Mouse (Mus musculus) MEL (cell line): Measurements from ENCODE around the gene Asf1b. TPM values are rescaled to one million over a fixed set of nuclear protein-coding genes. Genes with fewer than 3 reads are reported as not detected.

Source experiments
- DNase-seq: peaks from one replicate; pipeline ENCODE4 v3.0.0; 2011; ENCODE audit warnings: low read depth, low spot score
- H3K27ac ChIP-seq: 2 replicates; pipeline ENCODE4 v1.5.1; 2012; ENCODE audit warnings: low read depth, mild to moderate bottlenecking, control low read depth, low read length, moderate library complexity; ENCODE audit not compliant: control insufficient read depth
- H3K27me3 ChIP-seq, 2 experiments: fragments of 150-350 bp in 1 of 2; sonication (generic) in 1 of 2; 2 replicates each; pipeline ENCODE4 v1.6.1; 2012; ENCODE audit warnings: low read length in 2 of 2, mild to moderate bottlenecking in 2 of 2, improper control_type of control experiment in 1 of 2, moderate library complexity in 1 of 2; ENCODE audit not compliant: insufficient read depth in 2 of 2, control insufficient read depth in 1 of 2
- H3K36me3 ChIP-seq, 2 experiments: 2 replicates each; pipeline ENCODE4 v1.6.1; 2012 to 2014; ENCODE audit warnings: low read length in 2 of 2, improper control_type of control experiment in 1 of 2, inconsistent platforms in 1 of 2, mild to moderate bottlenecking in 1 of 2; ENCODE audit not compliant: insufficient read depth in 2 of 2, control insufficient read depth in 1 of 2
- H3K4me1 ChIP-seq, 2 experiments: fragments of 150-350 bp in 1 of 2; sonication (generic) in 1 of 2; 2 replicates each; pipeline ENCODE4 v1.6.1; 2012; ENCODE audit warnings: low read length in 2 of 2, improper control_type of control experiment in 1 of 2, mild to moderate bottlenecking in 1 of 2; ENCODE audit not compliant: insufficient read depth in 2 of 2, control insufficient read depth in 1 of 2
- H3K4me3 ChIP-seq, 2 experiments: fragments of 150-350 bp in 1 of 2; sonication (generic) in 1 of 2; 2 replicates each; pipeline ENCODE4 v1.5.1; 2012; ENCODE audit warnings: low read depth in 2 of 2, low read length in 2 of 2, mild to moderate bottlenecking in 2 of 2, moderate library complexity in 2 of 2, control low read depth in 1 of 2, improper control_type of control experiment in 1 of 2; ENCODE audit not compliant: control insufficient read depth in 1 of 2, insufficient read depth in 1 of 2
- H3K79me2 ChIP-seq: 2 replicates; pipeline ENCODE4 v1.6.1; 2012; ENCODE audit warnings: mild to moderate bottlenecking, low read length, moderate library complexity; ENCODE audit not compliant: control insufficient read depth, poor library complexity, insufficient read depth
- H3K9ac ChIP-seq: 2 replicates; pipeline ENCODE4 v1.6.1; 2012; ENCODE audit warnings: low read depth, mild to moderate bottlenecking, control low read depth, low read length, moderate library complexity; ENCODE audit not compliant: control insufficient read depth, poor library complexity, severe bottlenecking
- H3K9me3 ChIP-seq: fragments of 150-350 bp; sonication (generic); replicated peaks from 2 replicates; pipeline ENCODE4 v1.6.1; 2012; ENCODE audit warnings: mild to moderate bottlenecking, low read length, improper control_type of control experiment, moderate library complexity; ENCODE audit not compliant: insufficient read depth
- BHLHE40 ChIP-seq: IDR thresholded peaks from 2 replicates; pipeline ENCODE4 v1.6.1; 2012; ENCODE audit warnings: low read depth, mild to moderate bottlenecking, inconsistent platforms, low read length, improper control_type of control experiment, borderline replicate concordance
- CTCF ChIP-seq, 3 experiments: IDR thresholded peaks in 2 of 3; conservative IDR thresholded peaks in 1 of 3; 2 replicates each; pipeline ENCODE4 v1.5.1; 2011 to 2012; ENCODE audit warnings: low read length in 3 of 3, low read depth in 2 of 3, mild to moderate bottlenecking in 2 of 3, improper control_type of control experiment in 1 of 3, inconsistent platforms in 1 of 3, mixed read lengths in 1 of 3, moderate library complexity in 1 of 3; ENCODE audit not compliant: control insufficient read depth in 1 of 3, insufficient read depth in 1 of 3, poor library complexity in 1 of 3, severe bottlenecking in 1 of 3
- E2F4 ChIP-seq: IDR thresholded peaks from 2 replicates; pipeline ENCODE4 v1.6.1; 2011; ENCODE audit warnings: low read depth, low read length, improper control_type of control experiment, borderline replicate concordance
- ELF1 ChIP-seq: IDR thresholded peaks from 2 replicates; pipeline ENCODE4 v1.6.1; 2014; ENCODE audit warnings: low read depth, mild to moderate bottlenecking, inconsistent platforms, low read length, improper control_type of control experiment, moderate library complexity
- ETS1 ChIP-seq: IDR thresholded peaks from 2 replicates; pipeline ENCODE4 v1.6.1; 2012; ENCODE audit warnings: low read depth, mild to moderate bottlenecking, inconsistent platforms, low read length, improper control_type of control experiment, moderate library complexity
- GABPA ChIP-seq: IDR thresholded peaks from 2 replicates; pipeline ENCODE4 v1.6.1; 2012; ENCODE audit warnings: low read depth, mild to moderate bottlenecking, inconsistent platforms, low read length, improper control_type of control experiment, moderate library complexity
- HCFC1 ChIP-seq: IDR thresholded peaks from 2 replicates; pipeline ENCODE4 v1.6.1; 2012; ENCODE audit warnings: low read depth, mild to moderate bottlenecking, inconsistent platforms, low read length, improper control_type of control experiment, moderate library complexity
- MAFK ChIP-seq: IDR thresholded peaks from 2 replicates; pipeline ENCODE4 v1.6.1; 2011; ENCODE audit warnings: low read depth, mild to moderate bottlenecking, low read length, improper control_type of control experiment, borderline replicate concordance
- MAZ ChIP-seq: IDR thresholded peaks from 2 replicates; pipeline ENCODE4 v1.6.1; 2012; ENCODE audit warnings: low read depth, mild to moderate bottlenecking, inconsistent platforms, low read length, improper control_type of control experiment
- MEF2A ChIP-seq: IDR thresholded peaks from 2 replicates; pipeline ENCODE4 v1.6.1; 2014; ENCODE audit warnings: low read depth, mild to moderate bottlenecking, inconsistent platforms, low read length, improper control_type of control experiment; ENCODE audit not compliant: poor library complexity, insufficient replicate concordance, severe bottlenecking; ENCODE audit errors: extremely low read depth
- MXI1 ChIP-seq: IDR thresholded peaks from 2 replicates; pipeline ENCODE4 v1.6.1; 2011; ENCODE audit warnings: mild to moderate bottlenecking, low read depth, low read length, improper control_type of control experiment
- MYC ChIP-seq: IDR thresholded peaks from 2 replicates; pipeline ENCODE4 v1.6.1; 2011; ENCODE audit warnings: low read depth, mild to moderate bottlenecking, low read length, improper control_type of control experiment, moderate library complexity
- NELFE ChIP-seq: IDR thresholded peaks from 2 replicates; pipeline ENCODE4 v1.6.1; 2011; ENCODE audit warnings: low read depth, low read length, improper control_type of control experiment
- POLR2A ChIP-seq, 2 experiments: IDR thresholded peaks; 2 replicates each; pipeline ENCODE4 v1.6.1; 2011 to 2012; ENCODE audit warnings: low read length in 2 of 2, mild to moderate bottlenecking in 2 of 2, control low read depth in 1 of 2, improper control_type of control experiment in 1 of 2, low read depth in 1 of 2, moderate library complexity in 1 of 2; ENCODE audit not compliant: control insufficient read depth in 1 of 2, insufficient read depth in 1 of 2, poor library complexity in 1 of 2
- RAD21 ChIP-seq: IDR thresholded peaks from 2 replicates; pipeline ENCODE4 v1.6.1; 2011; ENCODE audit warnings: mild to moderate bottlenecking, low read depth, low read length, improper control_type of control experiment
- RCOR1 ChIP-seq: IDR thresholded peaks from 2 replicates; pipeline ENCODE4 v1.6.1; 2012; ENCODE audit warnings: low read depth, mild to moderate bottlenecking, inconsistent platforms, low read length, improper control_type of control experiment
- SIN3A ChIP-seq: IDR thresholded peaks from 2 replicates; pipeline ENCODE4 v1.6.1; 2012; ENCODE audit warnings: low read length, improper control_type of control experiment, inconsistent platforms
- SMC3 ChIP-seq: IDR thresholded peaks from 2 replicates; pipeline ENCODE4 v1.6.1; 2011; ENCODE audit warnings: low read depth, low read length, improper control_type of control experiment
- TAL1 ChIP-seq: IDR thresholded peaks from 2 replicates; pipeline ENCODE4 v1.6.1; 2012; ENCODE audit warnings: mild to moderate bottlenecking, inconsistent platforms, low read length, moderate library complexity, mixed read lengths
- TBP ChIP-seq: IDR thresholded peaks from 2 replicates; pipeline ENCODE4 v1.8.0; 2011; ENCODE audit warnings: low read depth, low read length, improper control_type of control experiment
- USF2 ChIP-seq, 2 experiments: IDR thresholded peaks; 2 replicates each; pipeline ENCODE4 v1.6.1; 2011 to 2012; ENCODE audit warnings: improper control_type of control experiment in 2 of 2, low read length in 2 of 2, borderline replicate concordance in 1 of 2, inconsistent platforms in 1 of 2, low read depth in 1 of 2, mild to moderate bottlenecking in 1 of 2; ENCODE audit not compliant: insufficient read depth in 1 of 2
- ZC3H11A ChIP-seq: IDR thresholded peaks from 2 replicates; pipeline ENCODE4 v1.6.1; 2012; ENCODE audit warnings: low read depth, mild to moderate bottlenecking, inconsistent platforms, low read length, improper control_type of control experiment
- polyA plus RNA-seq, 2 experiments: library from polyadenylated mRNA; stranded (reverse) in 1 of 2; unstranded in 1 of 2; fragments of >175 nt in 1 of 2; fragments of >200 nt in 1 of 2; gene quantifications; 2 replicates each; pipeline versions ENCODE4 v1.2.1 to v1.2.4; 2012; ENCODE audit warnings: low replicate concordance in 2 of 2, low read depth in 1 of 2; ENCODE audit not compliant: insufficient read length in 2 of 2, insufficient read depth in 1 of 2, missing spikeins in 1 of 2
- total RNA-seq: library from RNA; depleted of rRNA; stranded (reverse); fragments of 300-350 nt; gene quantifications from 2 replicates; pipeline ENCODE4 v1.2.3, GENCODE M21; 2012

Gene Asf1b
- total and polyA plus RNA-seq, 3 experiments = 84.3 to 137 (median 113) TPM

- peak; percentile 76 for DNase-seq
- H3K4me3 ChIP-seq = no peak overlapping the region
- no peaks in the 10 kb centered on the region for H3K9me3 ChIP-seq
- H3K4me1 ChIP-seq = no peaks in the 10 kb centered on the region
- H3K27ac ChIP-seq = no peak overlapping the region
- TF ChIP-seq ZC3H11A = peak; percentile 79
- peak; percentile 90 for TF ChIP-seq SMC3
- peak; percentile 87 for TF ChIP-seq RAD21
- no peak for TF ChIP-seq E2F4
- 0 out of 2 replicates have a peak, but pooled peaks have one; percentile 13 for TF ChIP-seq BHLHE40
- peak; percentile 66 to 94 (median 90) for TF ChIP-seq CTCF (IDR thresholded peaks at IDR 0.05 in 2 of 3, conservative IDR thresholded peaks at IDR 0.05 in 1 of 3; ENCODE audit: control insufficient read depth in 1 of 3, insufficient read depth in 1 of 3, low read depth in 2 of 3, low read length in 3 of 3, poor library complexity in 1 of 3, severe bottlenecking in 1 of 3)
- TF ChIP-seq HCFC1 = no peak
- TF ChIP-seq ETS1 = no peak
- no peaks in the 10 kb centered on the region for H3K36me3 ChIP-seq
- H3K9ac ChIP-seq = no peak overlapping the region
- no peaks in the 10 kb centered on the region for H3K27me3 ChIP-seq
- H3K79me2 ChIP-seq = no peaks in the 10 kb centered on the region; the same call in 1 of the 2 replicates
These were observed 54.6 kb downstream of the Asf1b start for GRCm38 (mm10) chr8:84009876-84010275.

- DNase-seq = no peak
- Histone ChIP-seq H3K27ac (no peak overlapping the region), H3K79me2 (no peaks in the 10 kb centered on the region), H3K27me3 (no peaks in the 10 kb centered on the region), H3K4me1 (no peaks in the 10 kb centered on the region), H3K4me3 (no peak overlapping the region), H3K9me3 (no peaks in the 10 kb centered on the region), H3K36me3 (no peaks in the 10 kb centered on the region), H3K9ac (no peak overlapping the region)
- no peak for TF ChIP-seq POLR2A (IDR thresholded peaks at IDR 0.05; ENCODE audit: control insufficient read depth in 1 of 2, insufficient read depth in 1 of 2, low read depth in 1 of 2, low read length in 2 of 2, poor library complexity in 1 of 2)
- no peak for TF ChIP-seq ETS1
- TF ChIP-seq ELF1 = no peak
- TF ChIP-seq ZC3H11A = no peak
- TF ChIP-seq MXI1 = no peak
- no peak for TF ChIP-seq MEF2A
- TF ChIP-seq SMC3 = no peak
- TF ChIP-seq SIN3A = no peak
- TF ChIP-seq CTCF (IDR thresholded peaks at IDR 0.05 in 2 of 3, conservative IDR thresholded peaks at IDR 0.05 in 1 of 3; ENCODE audit: control insufficient read depth in 1 of 3, insufficient read depth in 1 of 3, low read depth in 2 of 3, low read length in 3 of 3, poor library complexity in 1 of 3, severe bottlenecking in 1 of 3) = no peak
- TF ChIP-seq TAL1 = no peak
- TF ChIP-seq E2F4 = no peak
- TF ChIP-seq RCOR1 = no peak
- TF ChIP-seq MAFK = no peak
- TF ChIP-seq HCFC1 = no peak
- TF ChIP-seq NELFE = no peak
- no peak for TF ChIP-seq USF2 (IDR thresholded peaks at IDR 0.05; ENCODE audit: borderline replicate concordance in 1 of 2, insufficient read depth in 1 of 2, low read depth in 1 of 2, low read length in 2 of 2)
- TF ChIP-seq TBP = no peak
- TF ChIP-seq MYC = no peak
- TF ChIP-seq GABPA = no peak
- no peak for TF ChIP-seq MAZ
These were observed 55.6 kb downstream of the Asf1b start for GRCm38 (mm10) chr8:84010625-84011611.
